Mouse (Mus musculus) fibroblast of lung, adult 2 months (primary cell): ENCODE measurements around the gene Synm.

ENCODE experiments used
- DNase-seq: peaks from one replicate; pipeline ENCODE4 v3.0.0-alpha.2; 2011; ENCODE audit warnings: low read depth

The Synm gene

DNA sequence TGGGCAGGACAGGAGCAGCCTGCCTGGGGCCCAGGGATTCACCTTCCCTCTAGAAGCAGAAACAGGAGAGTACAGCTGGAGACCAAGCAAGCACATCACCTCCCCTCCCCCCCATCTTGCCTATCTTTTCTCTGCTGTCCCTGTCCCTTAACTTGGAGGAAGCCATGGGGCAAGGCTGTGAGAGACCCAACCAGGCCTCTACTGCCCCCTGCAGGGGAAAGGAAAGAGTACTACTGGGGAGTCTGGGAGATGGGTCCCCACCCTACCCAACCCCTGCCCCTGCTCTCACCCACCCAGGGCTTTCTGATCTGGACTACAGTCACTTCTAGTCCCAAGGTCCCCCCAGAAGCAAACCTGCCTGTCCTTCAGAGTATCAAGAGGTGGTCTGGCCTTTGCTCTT lies 58.7 kb downstream of the Synm start:
- DNase-seq, result no peak

DNA sequence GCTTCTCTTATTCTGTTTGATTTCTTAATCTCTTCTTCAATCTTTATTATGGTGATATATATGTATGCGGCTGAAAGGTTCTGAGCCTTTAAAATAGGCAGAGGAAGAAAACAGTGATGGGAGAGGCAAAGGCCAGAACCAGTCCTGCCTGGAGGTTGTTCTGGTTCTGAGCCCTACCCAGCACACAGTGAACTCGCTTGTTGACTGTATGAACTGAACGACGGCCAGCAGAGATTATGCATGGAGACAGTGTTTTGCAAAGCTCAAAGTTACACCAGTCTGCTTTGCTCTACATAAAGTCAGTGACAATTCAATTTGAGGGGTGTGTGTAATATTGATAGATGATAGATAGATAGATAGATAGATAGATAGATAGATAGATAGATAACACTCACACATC lies 60.2 kb downstream of the Synm start:
- DNase-seq, result no peak

DNA sequence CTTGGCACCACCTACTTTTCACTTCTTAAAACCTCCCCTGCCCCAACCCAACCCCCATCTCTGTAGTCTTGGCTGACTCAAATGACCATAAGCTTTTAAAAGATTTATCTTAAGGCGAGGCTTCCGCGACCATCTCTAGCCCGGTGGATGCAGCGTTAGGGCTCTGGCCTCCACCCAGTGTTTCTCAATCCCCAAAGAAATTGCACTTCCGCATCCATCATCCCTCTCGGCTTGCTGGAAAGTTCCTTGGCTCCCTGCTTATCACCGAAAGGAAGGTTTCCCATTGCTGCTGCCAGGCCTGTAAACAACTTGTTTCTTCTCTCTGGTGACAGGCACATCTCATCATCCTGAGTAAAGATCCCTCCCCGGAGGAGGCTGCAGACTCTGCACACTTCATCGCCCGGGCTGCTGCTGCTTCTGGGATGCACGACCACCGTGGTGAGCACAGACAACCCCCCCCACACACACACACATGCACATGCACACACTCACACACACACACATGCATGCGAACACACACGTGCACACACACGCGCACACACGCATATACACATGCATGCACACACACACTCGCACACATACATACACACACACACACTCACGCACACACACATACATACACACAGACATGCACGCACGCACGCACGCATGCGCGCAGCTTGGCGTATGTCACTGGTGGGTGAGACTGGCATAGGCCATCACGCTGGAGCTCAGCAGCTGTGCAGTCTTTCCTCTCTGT lies 61.5 kb downstream of the Synm start:
- DNase-seq, result no peak

DNA sequence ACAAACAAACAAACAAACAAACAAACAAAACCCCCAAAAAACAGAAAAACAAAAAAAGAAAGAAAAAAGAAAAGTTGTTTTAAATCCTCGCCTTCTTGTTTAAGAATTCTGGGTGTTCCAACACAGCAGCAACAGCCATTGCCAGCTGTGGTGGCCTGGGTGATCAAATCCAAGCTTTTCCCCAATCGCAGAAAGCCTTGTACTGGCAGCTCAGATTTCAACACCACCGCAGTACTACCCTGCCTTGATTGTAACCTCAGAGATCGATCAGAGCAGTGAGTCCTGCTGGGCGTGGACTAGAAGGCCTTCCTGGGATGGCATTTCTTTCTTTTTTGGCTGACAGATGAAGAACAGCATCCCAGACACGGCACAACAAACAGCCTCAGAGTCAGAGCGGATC lies 63.6 kb downstream of the Synm start:
- no peak for DNase-seq

DNA sequence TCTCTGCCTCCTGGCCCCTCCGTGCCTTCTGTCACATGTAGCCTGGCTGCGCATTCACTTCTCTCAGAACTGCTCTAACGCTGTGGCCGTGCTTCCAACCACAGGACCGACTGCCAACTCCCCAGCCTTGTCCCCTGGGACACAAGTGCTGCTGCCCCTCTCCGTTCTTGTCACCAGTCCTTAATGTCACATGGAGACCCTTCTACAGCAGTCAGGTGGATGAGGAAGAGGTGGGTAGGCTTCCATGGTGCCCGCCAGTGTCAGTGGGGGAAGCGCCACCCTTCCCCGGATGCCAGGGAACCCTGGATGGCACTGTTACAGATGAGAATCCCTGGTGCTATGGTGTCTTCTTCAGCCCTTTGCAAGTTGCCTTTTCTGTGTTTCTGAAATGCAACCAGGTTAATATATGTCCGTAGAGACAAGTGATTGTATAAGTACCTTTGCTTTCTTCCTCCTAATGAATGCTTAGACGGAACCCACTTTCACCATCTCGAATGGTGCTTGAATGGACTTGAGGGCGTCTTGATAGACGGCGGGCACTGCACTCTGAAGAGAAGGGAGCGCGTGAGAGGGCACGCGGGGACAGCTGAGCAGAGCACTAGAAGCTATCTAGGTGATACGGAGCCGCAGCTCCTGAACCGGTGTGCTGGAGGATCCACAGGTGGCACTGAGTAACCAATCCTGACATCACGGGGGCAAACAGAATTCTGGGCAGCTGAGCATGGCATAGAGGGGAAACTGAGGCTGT lies 66.6 kb downstream of the Synm start:
- no peak for DNase-seq

DNA sequence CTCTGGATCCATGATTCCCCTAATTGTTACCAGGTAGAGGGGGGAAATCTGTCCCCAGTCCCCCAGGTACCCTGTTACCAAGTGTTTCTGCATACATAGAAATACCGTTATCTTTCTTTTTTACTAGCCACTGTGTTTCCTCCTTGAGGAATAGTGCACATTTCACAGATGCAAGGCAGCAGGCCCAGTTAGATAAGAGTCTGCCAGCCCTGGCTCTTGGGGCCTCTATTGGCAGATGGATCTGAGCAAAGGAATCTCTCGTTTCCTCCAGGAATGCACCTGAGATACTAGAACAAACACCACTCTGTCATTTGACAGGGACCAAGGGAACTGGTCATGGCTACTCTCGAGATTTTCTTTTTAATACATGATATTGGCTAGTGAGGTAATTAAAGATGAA lies 67.4 kb downstream of the Synm start:
- no peak for DNase-seq

DNA sequence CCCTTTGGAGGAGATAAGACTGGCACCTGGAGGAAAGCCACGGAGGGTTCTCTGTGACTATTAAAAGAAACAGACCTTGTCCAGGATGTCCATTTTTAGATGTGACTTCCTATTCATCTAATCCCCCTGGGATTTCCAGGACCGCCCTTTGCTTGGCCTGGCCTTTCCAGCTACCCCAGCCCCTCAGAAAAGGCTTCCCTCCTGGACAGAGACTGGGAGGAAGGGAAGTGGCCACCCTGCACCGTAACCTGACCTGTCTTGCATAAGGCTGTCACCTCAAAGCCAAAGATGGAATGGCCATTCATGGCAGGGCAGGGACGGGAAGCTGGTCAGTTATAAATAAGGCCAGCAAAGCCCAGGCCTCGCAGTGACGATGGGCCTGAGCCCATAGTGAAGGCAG lies 68.5 kb downstream of the Synm start:
- DNase-seq, result no peak

DNA sequence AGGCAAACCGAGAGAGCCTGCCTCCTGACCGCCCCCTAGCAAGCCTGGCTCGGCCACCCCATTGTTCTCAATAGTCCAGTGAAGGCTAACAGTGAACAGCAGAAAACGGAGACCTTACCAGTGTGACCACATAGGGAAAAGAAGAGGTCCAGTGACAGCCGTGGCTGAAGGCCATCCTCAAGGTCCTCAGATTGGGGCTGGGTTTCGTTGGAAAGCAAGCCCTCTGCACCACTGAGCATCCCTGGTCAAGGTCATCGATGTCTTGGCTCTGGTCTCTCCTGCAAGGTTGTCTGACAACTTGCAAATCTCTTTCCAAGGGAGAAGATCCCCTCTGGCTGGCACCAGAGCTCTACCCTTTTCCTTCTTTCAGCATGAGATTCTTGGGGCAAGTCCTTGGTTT lies 69.7 kb downstream of the Synm start:
- no peak for DNase-seq

DNA sequence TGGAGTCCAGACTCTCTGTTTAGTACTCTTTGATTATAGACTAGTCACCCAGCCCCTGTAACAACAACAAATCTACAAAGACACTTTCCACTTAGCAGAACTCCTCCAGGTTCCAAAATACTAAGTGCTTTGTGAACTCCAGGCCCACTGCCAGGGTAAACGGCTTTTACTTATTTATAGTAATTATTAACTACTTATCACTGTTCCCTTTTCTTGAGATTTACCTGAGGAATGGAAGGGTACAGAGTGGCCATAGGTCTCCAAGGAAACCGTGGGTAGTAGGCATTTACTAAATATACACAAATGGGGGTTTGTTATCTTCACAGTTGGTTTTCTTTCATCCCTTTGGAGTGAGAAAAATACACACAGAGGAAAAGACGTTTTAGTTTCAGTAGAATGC lies 71.3 kb downstream of the Synm start:
- DNase-seq, result no peak

DNA sequence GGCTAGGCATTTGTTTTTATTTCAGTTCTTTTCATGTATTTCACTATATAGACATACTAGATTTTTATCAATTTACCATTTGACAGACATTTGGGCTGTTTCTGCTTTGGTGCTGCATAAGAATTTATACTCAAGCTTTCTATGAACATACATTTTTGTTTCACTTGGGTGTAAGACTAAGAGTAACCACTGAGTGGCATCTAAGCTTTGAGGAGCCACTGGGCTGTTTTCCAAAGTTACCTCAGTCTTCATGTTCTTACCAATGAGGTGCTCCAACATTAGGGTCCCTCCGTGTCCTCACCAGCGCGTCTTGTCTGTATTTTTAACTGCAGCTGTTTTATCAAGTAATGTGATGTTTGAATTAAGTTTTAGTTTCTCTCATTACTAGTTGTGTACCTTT lies 73.0 kb downstream of the Synm start:
- DNase-seq, result no peak

DNA sequence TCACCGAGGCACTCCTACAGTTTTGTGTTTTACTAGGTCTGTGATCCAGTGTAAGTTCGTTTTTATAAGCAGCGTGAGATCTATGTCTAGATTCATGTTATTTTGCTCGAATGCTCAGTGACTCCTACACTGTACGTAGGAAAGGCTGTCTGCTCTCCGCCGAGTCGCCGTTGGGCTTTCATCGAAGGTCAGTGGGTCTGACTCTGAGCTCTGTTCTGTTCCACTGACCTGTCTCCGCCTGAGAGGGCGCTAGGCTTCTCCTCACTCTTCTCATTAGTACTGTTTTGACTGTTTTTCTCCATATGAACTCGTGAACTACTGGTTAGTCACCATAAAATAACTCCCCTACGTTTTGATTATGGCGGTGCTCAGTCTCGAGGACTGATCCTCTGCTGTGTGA lies 76.5 kb downstream of the Synm start:
- DNase-seq, result no peak

DNA sequence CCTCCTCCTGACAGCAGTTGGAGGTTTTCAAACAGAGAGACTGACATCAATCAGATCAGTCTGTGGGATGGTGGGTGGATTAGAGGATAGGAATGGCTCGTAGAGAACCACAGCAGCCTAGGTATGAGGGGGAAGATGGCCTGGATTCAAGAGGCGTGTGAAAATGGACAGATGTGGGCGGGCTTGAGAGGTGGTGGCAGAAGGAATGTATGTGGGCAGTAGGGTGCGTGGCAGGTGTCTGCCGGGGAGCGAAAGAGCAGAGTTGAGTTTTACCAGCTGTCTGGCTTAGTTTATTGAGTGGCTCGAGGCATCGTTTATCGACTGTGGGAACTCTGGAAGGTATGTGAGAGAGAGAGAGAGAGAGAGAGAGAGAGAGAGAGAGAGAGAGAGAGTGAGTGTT lies 78.5 kb downstream of the Synm start:
- no peak for DNase-seq
